Mouse (Mus musculus): Measurements from ENCODE around the gene Prkd2.

- TF ChIP-seq CTCF (IDR thresholded peaks at IDR 0.05; ENCODE audit: low read depth) (no peak), EP300 (IDR thresholded peaks at IDR 0.05; ENCODE audit: low read depth) (no peak)
Observed at GRCm38 (mm10) chr7:16906889-16907559, 64.3 kb downstream of the Prkd2 start.

Data from heart, postnatal 0 days (tissue).